Mouse (Mus musculus) liver, embryonic 16.5 days (tissue): ENCODE measurements around the gene Ppp1ca. TPM values are rescaled to one million over a fixed set of nuclear protein-coding genes. Genes with fewer than 3 reads are reported as not detected.

ENCODE experiments used
- ATAC-seq: fragments of 200-750 bp; cut with Nextera tagmentation; 2 replicates; pipeline ENCODE4 v1.8.0; 2017; ENCODE audit warnings: low read depth, mild to moderate bottlenecking, moderate number of reproducible peaks, moderate library complexity
- H3K27ac ChIP-seq: fragments of 300-500 bp; sonication (generic); 2 replicates; pipeline ENCODE4 v1.5.1; 2014; ENCODE audit warnings: mild to moderate bottlenecking, low read length
- H3K27me3 ChIP-seq: fragments of 300-500 bp; sonication (generic); 2 replicates; pipeline ENCODE4 v1.6.1; 2014; ENCODE audit warnings: low read depth, low read length, mixed read lengths; ENCODE audit not compliant: control insufficient read depth, insufficient read depth
- H3K36me3 ChIP-seq: fragments of 300-500 bp; sonication (generic); 2 replicates; pipeline ENCODE4 v1.6.1; 2014; ENCODE audit warnings: mild to moderate bottlenecking; ENCODE audit not compliant: control insufficient read depth, insufficient read depth
- H3K4me1 ChIP-seq: fragments of 300-500 bp; sonication (generic); 2 replicates; pipeline ENCODE4 v1.6.1; 2014; ENCODE audit warnings: low read depth, low read length, mixed read lengths; ENCODE audit not compliant: control insufficient read depth
- H3K4me2 ChIP-seq: fragments of 300-500 bp; sonication (generic); 2 replicates; pipeline ENCODE4 v1.6.1; 2014; ENCODE audit warnings: low read depth, low read length, mixed read lengths
- H3K4me3 ChIP-seq: fragments of 300-500 bp; sonication (generic); 2 replicates; pipeline ENCODE4 v1.5.1; 2014; ENCODE audit warnings: low read depth, mild to moderate bottlenecking, low read length
- H3K9ac ChIP-seq: fragments of 300-500 bp; sonication (generic); 2 replicates; pipeline ENCODE4 v1.6.1; 2014; ENCODE audit warnings: low read depth, low read length
- H3K9me3 ChIP-seq: fragments of 300-500 bp; sonication (generic); replicated peaks from 2 replicates; pipeline ENCODE4 v1.6.1; 2016; ENCODE audit warnings: low read length; ENCODE audit not compliant: control insufficient read depth
- WGBS: fragments of 180-500 bp; shearing (Covaris S2); extraction: QIAGEN DNeasy Blood & Tissue Kit; methylation state at CpG from one replicate; pipeline ENCODE4 v1.1.7; 2014; ENCODE audit not compliant: insufficient replicate concordance; 5-methylcytosine and 5-hydroxymethylcytosine counted together
- polyA plus RNA-seq: library from polyadenylated mRNA; unstranded; fragments of >200 nt; fragmentation: Nextera tagmentation; extraction: Ambion mirVana; gene quantifications from 2 replicates; pipeline ENCODE4 v1.2.1, GENCODE M21; 2015

Ppp1ca gene
- polyA plus RNA-seq, 1 experiment from 2014 or later: 380 TPM

DNA sequence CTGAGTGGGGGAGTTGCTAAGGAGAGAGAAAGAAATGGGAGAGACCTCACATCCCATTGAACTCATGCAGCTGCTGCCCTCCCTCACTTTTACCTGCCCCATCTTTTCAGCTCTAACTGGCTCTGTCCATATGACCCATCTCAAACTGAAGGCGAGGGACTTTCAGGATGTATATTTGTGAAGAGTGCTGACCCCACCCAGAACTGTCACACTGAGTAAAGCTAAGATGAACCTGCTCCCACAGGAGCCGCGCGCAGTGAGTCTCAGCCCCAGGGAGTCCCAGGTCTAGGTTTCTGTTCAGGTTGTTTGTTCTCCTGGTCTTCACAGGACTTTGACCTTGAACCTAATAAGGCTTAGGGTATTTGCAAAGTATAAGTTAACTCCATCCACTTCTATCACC is 37.0 kb downstream of the Ppp1ca start:
- no peak for ATAC-seq
- H3K4me1 ChIP-seq: peaks cover 21% of the 10 kb centered on the region
- H3K4me2 ChIP-seq: no peak overlapping the region
- H3K36me3 ChIP-seq: no peaks in the 10 kb centered on the region
- H3K27me3 ChIP-seq: no peaks in the 10 kb centered on the region; the same call in none of the 2 replicates
- H3K9me3 ChIP-seq: no peaks in the 10 kb centered on the region
- no peak overlapping the region for H3K4me3 ChIP-seq
- 67% methylated on average over 4 of the region's 4 CpGs for WGBS
- H3K9ac ChIP-seq: no peak overlapping the region
- H3K27ac ChIP-seq: no peak overlapping the region

DNA sequence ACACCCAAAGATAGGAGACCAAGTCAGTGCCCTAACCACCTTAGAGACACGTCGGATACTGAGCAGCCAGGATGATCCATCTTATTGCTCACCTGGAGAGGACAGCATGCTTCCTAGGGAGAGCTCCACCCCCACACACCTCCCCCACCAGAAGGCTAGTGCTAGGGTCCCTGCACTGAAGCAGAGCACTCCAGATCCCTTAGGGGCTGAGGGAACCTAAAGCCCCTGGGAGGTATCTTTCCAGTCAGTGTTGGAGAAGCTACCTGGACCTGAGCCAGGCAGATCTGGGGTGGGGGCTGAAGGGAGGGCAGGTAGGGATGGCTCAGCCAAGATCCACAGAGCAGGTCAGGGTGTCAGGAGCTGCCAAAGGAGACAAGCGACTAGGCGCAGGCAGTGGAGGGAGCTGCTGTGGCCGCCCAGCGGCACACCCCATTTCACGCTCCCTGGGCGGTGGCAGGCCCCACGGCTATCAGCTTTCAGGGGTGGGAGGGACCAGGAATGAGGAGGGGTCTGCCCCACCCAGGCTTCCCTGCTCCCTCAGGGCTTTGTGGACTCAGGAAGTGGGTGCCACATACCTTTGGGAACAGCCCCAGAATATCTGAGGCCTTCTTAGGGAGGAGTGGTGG is 37.7 kb downstream of the Ppp1ca start:
- peaks cover 21% of the 10 kb centered on the region for H3K4me1 ChIP-seq
- no peaks in the 10 kb centered on the region; the same call in none of the 2 replicates for H3K27me3 ChIP-seq
- no peak overlapping the region for H3K9ac ChIP-seq
- ATAC-seq: no peak
- no peak overlapping the region for H3K27ac ChIP-seq
- H3K4me2 ChIP-seq: no peak overlapping the region
- H3K36me3 ChIP-seq: no peaks in the 10 kb centered on the region
- WGBS: 59% methylated on average over 9 of the region's 9 CpGs
- no peaks in the 10 kb centered on the region for H3K9me3 ChIP-seq
- H3K4me3 ChIP-seq: no peak overlapping the region

DNA sequence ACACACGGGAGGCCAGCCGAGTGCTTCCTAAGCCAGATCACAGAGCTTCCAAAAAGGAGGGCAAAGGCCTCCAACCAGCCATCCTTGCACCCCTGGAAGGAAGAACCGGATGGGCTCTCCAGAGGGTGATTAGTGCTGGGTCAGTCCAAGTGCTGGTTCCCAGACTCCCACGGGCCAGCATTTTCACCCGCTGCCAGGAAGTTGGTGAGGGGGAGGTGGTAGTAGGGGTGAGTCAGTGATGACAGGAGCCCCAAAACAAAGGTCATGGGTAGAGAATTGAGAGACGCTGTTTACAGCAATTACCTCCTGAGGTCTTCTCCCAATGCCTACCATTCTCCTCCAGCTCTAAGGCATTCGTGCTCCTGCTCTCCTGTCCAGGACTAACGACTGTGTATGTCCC is 38.5 kb downstream of the Ppp1ca start:
- Histone ChIP-seq H3K9ac (no peak overlapping the region), H3K27ac (0 out of 2 replicates have a peak overlapping the region, but pooled peaks have one; percentile 29), H3K27me3 (no peaks in the 10 kb centered on the region; the same call in none of the 2 replicates), H3K9me3 (no peaks in the 10 kb centered on the region), H3K4me1 (peaks cover 21% of the 10 kb centered on the region), H3K36me3 (no peaks in the 10 kb centered on the region), H3K4me2 (no peak overlapping the region; the same call in 1 of the 2 replicates), H3K4me3 (no peak overlapping the region)
- WGBS: 65% methylated on average over 8 of the region's 8 CpGs
- ATAC-seq: no peak

DNA sequence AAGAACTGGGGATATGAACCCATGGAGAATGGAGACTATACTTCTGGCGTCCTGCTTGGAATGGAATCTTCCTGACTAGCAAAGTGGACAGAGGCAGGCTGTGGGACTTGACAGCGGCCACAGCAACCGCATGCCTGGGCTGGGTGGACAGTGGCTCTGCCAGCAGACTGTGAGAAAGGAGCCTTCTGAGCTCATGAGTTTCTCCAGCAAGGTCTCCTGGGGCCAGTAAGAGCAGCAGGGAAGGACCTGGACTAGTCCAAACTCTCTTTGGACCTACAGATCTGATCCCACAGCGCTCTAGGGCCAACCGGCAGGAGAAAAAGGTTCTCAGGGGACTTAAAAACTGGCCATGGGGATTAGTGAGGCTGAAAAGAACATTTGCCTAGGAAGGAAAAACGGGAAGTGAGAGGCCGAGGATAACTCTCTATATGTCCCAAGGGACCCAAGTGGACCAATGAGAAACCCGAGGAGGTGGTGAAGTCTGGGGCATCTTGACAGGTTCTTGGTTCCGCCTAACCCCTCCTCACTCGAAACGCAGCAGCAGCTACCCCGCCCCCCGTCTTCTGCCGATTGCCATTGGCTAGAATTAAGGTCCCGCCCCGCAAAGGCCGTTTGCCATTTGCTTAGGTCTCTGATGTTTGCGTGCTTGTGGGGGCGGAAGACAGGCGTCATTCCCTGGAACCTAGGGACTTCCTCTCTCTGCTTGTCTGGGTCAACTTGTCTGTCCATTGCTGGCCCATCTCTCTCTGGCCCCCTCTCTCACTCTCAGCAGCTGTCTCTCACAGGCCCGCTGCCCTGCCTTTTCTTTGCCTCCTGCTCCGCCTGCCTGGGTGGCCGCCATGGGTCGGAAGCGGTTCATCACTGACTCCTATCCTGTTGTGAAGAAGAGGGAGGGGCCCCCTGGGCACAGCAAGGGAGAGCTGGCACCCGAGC is 39.7 kb downstream of the Ppp1ca start, which contains the start of gene Pold4:
Gene Pold4 (plus strand): TSS at position 647 of the 933 bp plus-strand sequence.
- Histone ChIP-seq H3K27me3 (no peaks in the 10 kb centered on the region; the same call in none of the 2 replicates), H3K9me3 (no peaks in the 10 kb centered on the region), H3K27ac (peak within 1 kb of the TSS; percentile 83), H3K4me3 (peak within 1 kb of the TSS; percentile 72), H3K4me2 (peak within 1 kb of the TSS; percentile 82), H3K9ac (peak within 1 kb of the TSS; percentile 75), H3K4me1 (peaks cover 21% of the 10 kb centered on the region), H3K36me3 (no peaks in the 10 kb centered on the region)
- peak; percentile 89 for ATAC-seq
- 11% methylated on average over 26 of the region's 26 CpGs for WGBS

DNA sequence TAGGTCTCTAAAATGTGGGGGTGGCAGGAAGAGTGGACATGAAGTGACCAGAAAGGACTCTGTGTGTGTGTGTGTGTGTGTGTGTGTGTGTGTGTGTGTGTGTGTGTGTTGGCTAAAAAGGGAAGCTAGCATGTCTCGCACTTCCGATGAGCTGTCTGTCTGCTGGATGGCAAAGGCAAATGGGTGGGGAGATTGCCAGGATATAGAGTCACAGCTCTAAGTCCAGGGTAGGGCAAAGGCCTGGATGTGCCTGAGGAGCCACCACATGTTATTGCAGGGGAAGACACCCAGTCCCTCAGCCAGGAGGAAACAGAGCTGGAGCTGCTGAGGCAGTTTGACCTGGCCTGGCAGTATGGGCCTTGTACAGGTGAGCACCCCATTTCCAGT is 40.3 kb downstream of the Ppp1ca start:
- ATAC-seq: peak; percentile 18

DNA sequence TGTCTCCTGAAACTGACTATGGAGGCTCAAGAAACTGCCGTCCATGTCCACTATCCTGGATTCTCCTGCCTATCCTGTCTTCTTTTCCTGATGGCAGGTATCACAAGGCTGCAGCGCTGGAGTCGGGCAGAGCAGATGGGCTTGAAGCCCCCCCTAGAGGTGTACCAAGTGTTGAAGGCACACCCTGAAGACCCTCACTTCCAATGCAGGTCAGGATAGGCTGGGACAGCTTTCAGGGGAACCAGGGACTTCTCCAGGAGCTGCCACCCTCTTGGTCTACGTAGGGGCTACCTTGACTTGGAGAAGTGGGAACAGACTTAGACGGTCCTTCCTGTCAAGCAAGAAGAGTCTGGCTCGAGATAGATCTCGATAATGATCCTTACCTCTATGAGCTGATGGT is 40.8 kb downstream of the Ppp1ca start:
- 66% methylated on average over 7 of the region's 7 CpGs for WGBS
- Histone ChIP-seq H3K9ac (peak overlapping the region; percentile 75; the same call in 1 of the 2 replicates), H3K27me3 (no peaks in the 10 kb centered on the region; the same call in none of the 2 replicates), H3K36me3 (no peaks in the 10 kb centered on the region), H3K4me1 (peaks cover 21% of the 10 kb centered on the region), H3K4me2 (peak overlapping the region; percentile 82), H3K4me3 (peak overlapping the region; percentile 72), H3K27ac (peak overlapping the region; percentile 15; the same call in 1 of the 2 replicates), H3K9me3 (no peaks in the 10 kb centered on the region)
- ATAC-seq: no peak

More for the DNA sequence above, 40.3 kb downstream of the Ppp1ca start:
- H3K4me1 ChIP-seq: peaks cover 21% of the 10 kb centered on the region
- H3K9ac ChIP-seq: peak overlapping the region; percentile 75
- peak overlapping the region; percentile 82 for H3K4me2 ChIP-seq
- H3K27ac ChIP-seq: peak overlapping the region; percentile 78
- peak overlapping the region; percentile 72 for H3K4me3 ChIP-seq
- H3K9me3 ChIP-seq: no peaks in the 10 kb centered on the region
- no peaks in the 10 kb centered on the region; the same call in none of the 2 replicates for H3K27me3 ChIP-seq
- no peaks in the 10 kb centered on the region for H3K36me3 ChIP-seq
- 0% methylated on average over 2 of the region's 2 CpGs for WGBS

DNA sequence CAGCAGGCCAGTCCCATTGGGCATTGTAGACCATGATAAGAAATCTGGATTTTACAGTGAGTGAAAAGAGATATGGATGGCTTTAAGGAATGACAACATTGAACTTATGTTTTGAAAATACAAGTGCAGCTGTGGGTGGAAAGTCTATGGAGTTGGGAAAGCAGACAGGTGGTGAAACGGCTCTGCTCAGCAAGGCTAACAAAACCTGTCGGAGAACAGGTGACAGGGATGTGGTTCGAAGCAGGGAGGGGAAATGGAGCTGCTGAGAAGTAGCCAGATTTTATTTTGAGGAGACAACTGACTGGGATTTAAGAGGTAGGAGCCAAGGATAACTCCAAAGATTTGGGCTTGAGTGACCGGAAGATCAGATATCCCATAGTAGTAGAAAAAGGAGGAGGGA is 42.7 kb downstream of the Ppp1ca start:
- H3K36me3 ChIP-seq: no peaks in the 10 kb centered on the region
- no peak for ATAC-seq
- no peaks in the 10 kb centered on the region for H3K9me3 ChIP-seq
- no peak overlapping the region for H3K27ac ChIP-seq
- H3K27me3 ChIP-seq: no peaks in the 10 kb centered on the region
- peaks cover 18% of the 10 kb centered on the region for H3K4me1 ChIP-seq
- H3K9ac ChIP-seq: no peak overlapping the region
- no peak overlapping the region for H3K4me2 ChIP-seq
- H3K4me3 ChIP-seq: no peak overlapping the region
- 63% methylated on average over 4 of the region's 4 CpGs for WGBS

DNA sequence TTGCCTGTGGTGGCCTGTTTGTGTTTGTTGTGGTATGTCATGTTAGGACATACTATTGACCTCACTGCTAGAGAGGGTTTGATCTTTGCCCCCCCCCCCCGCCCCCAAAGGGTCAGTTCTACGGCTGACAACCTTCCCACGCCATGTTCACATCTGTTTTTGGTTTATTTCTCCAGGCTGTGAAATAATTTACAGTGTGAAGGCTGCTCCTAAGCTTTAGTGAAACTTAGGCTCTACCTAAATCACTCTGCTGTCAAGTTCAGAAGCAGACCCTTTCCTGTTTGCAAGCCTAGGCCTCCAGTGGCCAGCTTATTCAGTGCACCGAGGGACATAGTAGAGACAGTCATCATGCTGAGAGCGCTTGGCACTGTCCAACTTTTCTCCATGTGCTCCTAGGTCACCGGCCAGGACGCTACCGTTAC is 48.4 kb downstream of the Ppp1ca start:
- Histone ChIP-seq H3K36me3 (no peaks in the 10 kb centered on the region), H3K27me3 (no peaks in the 10 kb centered on the region), H3K9ac (no peak overlapping the region), H3K4me3 (no peak overlapping the region), H3K27ac (no peak overlapping the region), H3K9me3 (no peaks in the 10 kb centered on the region), H3K4me1 (no peaks in the 10 kb centered on the region), H3K4me2 (no peak overlapping the region)
- 40% methylated on average over 8 of the region's 8 CpGs for WGBS
- 0 out of 2 replicates have a peak, but pooled peaks have one; percentile 32 for ATAC-seq
